Mouse (Mus musculus): Measurements from ENCODE around the gene Pafah1b1. TPM values are rescaled to one million over a fixed set of nuclear protein-coding genes. Genes with fewer than 3 reads are reported as not detected.

Pafah1b1 gene
- 120 and 137 TPM in 2 replicates for polyA plus RNA-seq (2011; ENCODE audit: insufficient read depth, insufficient read length, low read depth, missing spikeins)

- H3K4me3 ChIP-seq (ENCODE audit: low read depth, low read length), result peak within 1 kb of the TSS; percentile 92
- H3K9me3 ChIP-seq (replicated peaks; ENCODE audit: control insufficient read depth, insufficient read depth, low read length, poor library complexity, severe bottlenecking), result no peaks in the 10 kb centered on the region
- H3K27me3 ChIP-seq (ENCODE audit: control insufficient read depth, insufficient read depth, low read length, poor library complexity, severe bottlenecking), result no peaks in the 10 kb centered on the region
- peaks cover 3% of the 10 kb centered on the region for H3K4me1 ChIP-seq (ENCODE audit: control insufficient read depth, insufficient read depth, low read length)
- H3K27ac ChIP-seq (ENCODE audit: insufficient read depth, low read length), result peak within 1 kb of the TSS; percentile 80
- no peaks in the 10 kb centered on the region; the same call in 1 of the 2 replicates for H3K36me3 ChIP-seq (ENCODE audit: control insufficient read depth, insufficient read depth, low read length, poor library complexity, severe bottlenecking)
- TF ChIP-seq POLR2A (IDR thresholded peaks at IDR 0.05; ENCODE audit: insufficient read depth, low read length), result peak; percentile 82
- no peak for TF ChIP-seq CTCF (IDR thresholded peaks at IDR 0.05; ENCODE audit: low read depth, low read length)
- peak within 1 kb of the TSS; percentile 92 for H3K9ac ChIP-seq (ENCODE audit: low read depth, poor library complexity, severe bottlenecking)
These were observed at the start of gene Pafah1b1 for GRCm38 (mm10) chr11:74724235-74724791. Pafah1b1 (minus strand) TSS chr11:74724670.

GRCm38 (mm10) chr11:74772386-74772785 lies 47.9 kb upstream of the Pafah1b1 start:
- no peak for TF ChIP-seq EP300 (IDR thresholded peaks at IDR 0.05; ENCODE audit: insufficient read depth, low read depth, low read length)
- TF ChIP-seq CTCF (IDR thresholded peaks at IDR 0.05; ENCODE audit: low read depth, low read length), result no peak
- TF ChIP-seq POLR2A (IDR thresholded peaks at IDR 0.05; ENCODE audit: insufficient read depth, low read length), result no peak
- H3K27ac ChIP-seq (ENCODE audit: insufficient read depth, low read length), result no peak overlapping the region

GRCm38 (mm10) chr11:74771650-74772049 lies 47.2 kb upstream of the Pafah1b1 start:
- Histone ChIP-seq H3K4me3 (ENCODE audit: low read depth, low read length) (peak overlapping the region; percentile 74), H3K27ac (ENCODE audit: insufficient read depth, low read length) (no peak overlapping the region), H3K9ac (ENCODE audit: low read depth, poor library complexity, severe bottlenecking) (peak overlapping the region; percentile 66), H3K36me3 (ENCODE audit: control insufficient read depth, insufficient read depth, low read length, poor library complexity, severe bottlenecking) (peaks cover 35% of the 10 kb centered on the region), H3K27me3 (ENCODE audit: control insufficient read depth, insufficient read depth, low read length, poor library complexity, severe bottlenecking) (no peaks in the 10 kb centered on the region), H3K4me1 (ENCODE audit: control insufficient read depth, insufficient read depth, low read length) (no peaks in the 10 kb centered on the region), H3K9me3 (replicated peaks; ENCODE audit: control insufficient read depth, insufficient read depth, low read length, poor library complexity, severe bottlenecking) (no peaks in the 10 kb centered on the region)
- no peak for TF ChIP-seq CTCF (IDR thresholded peaks at IDR 0.05; ENCODE audit: low read depth, low read length)
- TF ChIP-seq POLR2A (IDR thresholded peaks at IDR 0.05; ENCODE audit: insufficient read depth, low read length), result no peak
- TF ChIP-seq EP300 (IDR thresholded peaks at IDR 0.05; ENCODE audit: insufficient read depth, low read depth, low read length), result no peak

More at GRCm38 (mm10) chr11:74772386-74772785, 47.9 kb upstream of the Pafah1b1 start:
- Histone ChIP-seq H3K36me3 (ENCODE audit: control insufficient read depth, insufficient read depth, low read length, poor library complexity, severe bottlenecking) (peaks cover 42% of the 10 kb centered on the region), H3K4me3 (ENCODE audit: low read depth, low read length) (no peak overlapping the region), H3K4me1 (ENCODE audit: control insufficient read depth, insufficient read depth, low read length) (no peaks in the 10 kb centered on the region), H3K9me3 (replicated peaks; ENCODE audit: control insufficient read depth, insufficient read depth, low read length, poor library complexity, severe bottlenecking) (no peaks in the 10 kb centered on the region), H3K27me3 (ENCODE audit: control insufficient read depth, insufficient read depth, low read length, poor library complexity, severe bottlenecking) (no peaks in the 10 kb centered on the region), H3K9ac (ENCODE audit: low read depth, poor library complexity, severe bottlenecking) (no peak overlapping the region)

- H3K4me1 ChIP-seq (ENCODE audit: control insufficient read depth, insufficient read depth, low read length), result no peaks in the 10 kb centered on the region
- H3K9me3 ChIP-seq (replicated peaks; ENCODE audit: control insufficient read depth, insufficient read depth, low read length, poor library complexity, severe bottlenecking), result no peaks in the 10 kb centered on the region
- no peaks in the 10 kb centered on the region for H3K27me3 ChIP-seq (ENCODE audit: control insufficient read depth, insufficient read depth, low read length, poor library complexity, severe bottlenecking)
- peaks cover 32% of the 10 kb centered on the region for H3K36me3 ChIP-seq (ENCODE audit: control insufficient read depth, insufficient read depth, low read length, poor library complexity, severe bottlenecking)
- peak overlapping the region; percentile 66 for H3K9ac ChIP-seq (ENCODE audit: low read depth, poor library complexity, severe bottlenecking)
- TF ChIP-seq EP300 (IDR thresholded peaks at IDR 0.05; ENCODE audit: insufficient read depth, low read depth, low read length), result no peak
- TF ChIP-seq POLR2A (IDR thresholded peaks at IDR 0.05; ENCODE audit: insufficient read depth, low read length), result no peak
- no peak for TF ChIP-seq CTCF (IDR thresholded peaks at IDR 0.05; ENCODE audit: low read depth, low read length)
- peak overlapping the region; percentile 18; the same call in 1 of the 2 replicates for H3K27ac ChIP-seq (ENCODE audit: insufficient read depth, low read length)
- peak overlapping the region; percentile 74 for H3K4me3 ChIP-seq (ENCODE audit: low read depth, low read length)
These were observed 46.8 kb upstream of the Pafah1b1 start for GRCm38 (mm10) chr11:74771234-74771633.

- Histone ChIP-seq H3K4me1 (ENCODE audit: control insufficient read depth, insufficient read depth, low read length) (no peaks in the 10 kb centered on the region), H3K9me3 (replicated peaks; ENCODE audit: control insufficient read depth, insufficient read depth, low read length, poor library complexity, severe bottlenecking) (no peaks in the 10 kb centered on the region), H3K9ac (ENCODE audit: low read depth, poor library complexity, severe bottlenecking) (peak within 1 kb of the TSS; percentile 66), H3K4me3 (ENCODE audit: low read depth, low read length) (peak within 1 kb of the TSS; percentile 74), H3K27me3 (ENCODE audit: control insufficient read depth, insufficient read depth, low read length, poor library complexity, severe bottlenecking) (no peaks in the 10 kb centered on the region), H3K36me3 (ENCODE audit: control insufficient read depth, insufficient read depth, low read length, poor library complexity, severe bottlenecking) (peaks cover 29% of the 10 kb centered on the region), H3K27ac (ENCODE audit: insufficient read depth, low read length) (peak within 1 kb of the TSS; percentile 18; the same call in 1 of the 2 replicates)
- TF ChIP-seq EP300 (IDR thresholded peaks at IDR 0.05; ENCODE audit: insufficient read depth, low read depth, low read length) (no peak; the same call in 1 of the 2 replicates), POLR2A (IDR thresholded peaks at IDR 0.05; ENCODE audit: insufficient read depth, low read length) (peak; percentile 66)
These were observed 46.2 kb upstream of the Pafah1b1 start, which contains the start of gene Mettl16 for GRCm38 (mm10) chr11:74770595-74771207. Mettl16 (plus strand) TSS chr11:74770830.

- Histone ChIP-seq H3K27ac (ENCODE audit: insufficient read depth, low read length) (no peak overlapping the region), H3K4me3 (ENCODE audit: low read depth, low read length) (0 out of 2 replicates have a peak overlapping the region, but pooled peaks have one; percentile 3), H3K36me3 (ENCODE audit: control insufficient read depth, insufficient read depth, low read length, poor library complexity, severe bottlenecking) (peaks cover 22% of the 10 kb centered on the region), H3K9ac (ENCODE audit: low read depth, poor library complexity, severe bottlenecking) (peak overlapping the region; percentile 66), H3K9me3 (replicated peaks; ENCODE audit: control insufficient read depth, insufficient read depth, low read length, poor library complexity, severe bottlenecking) (no peaks in the 10 kb centered on the region), H3K4me1 (ENCODE audit: control insufficient read depth, insufficient read depth, low read length) (no peaks in the 10 kb centered on the region), H3K27me3 (ENCODE audit: control insufficient read depth, insufficient read depth, low read length, poor library complexity, severe bottlenecking) (no peaks in the 10 kb centered on the region)
- TF ChIP-seq CTCF (IDR thresholded peaks at IDR 0.05; ENCODE audit: low read depth, low read length) (no peak), EP300 (IDR thresholded peaks at IDR 0.05; ENCODE audit: insufficient read depth, low read depth, low read length) (no peak), POLR2A (IDR thresholded peaks at IDR 0.05; ENCODE audit: insufficient read depth, low read length) (no peak)
These were observed 45.6 kb upstream of the Pafah1b1 start for GRCm38 (mm10) chr11:74770037-74770436.

All from ES-Bruce4 (cell line).